Mouse (Mus musculus) ES-E14 (cell line): Measurements from ENCODE around the gene Minpp1.

Experiments
- CHD2 ChIP-seq: IDR thresholded peaks from 2 replicates; pipeline ENCODE4 v1.6.1; 2014; ENCODE audit warnings: mild to moderate bottlenecking, low read depth, low read length, inconsistent platforms
- MAFK ChIP-seq: IDR thresholded peaks from 2 replicates; pipeline ENCODE4 v1.6.1; 2014; ENCODE audit warnings: mild to moderate bottlenecking, low read depth, low read length, inconsistent platforms; ENCODE audit not compliant: insufficient read depth
- ZC3H11A ChIP-seq: IDR thresholded peaks from 2 replicates; pipeline ENCODE4 v1.6.1; 2012; ENCODE audit warnings: low read depth, mild to moderate bottlenecking, inconsistent platforms, low read length, borderline replicate concordance

DNA sequence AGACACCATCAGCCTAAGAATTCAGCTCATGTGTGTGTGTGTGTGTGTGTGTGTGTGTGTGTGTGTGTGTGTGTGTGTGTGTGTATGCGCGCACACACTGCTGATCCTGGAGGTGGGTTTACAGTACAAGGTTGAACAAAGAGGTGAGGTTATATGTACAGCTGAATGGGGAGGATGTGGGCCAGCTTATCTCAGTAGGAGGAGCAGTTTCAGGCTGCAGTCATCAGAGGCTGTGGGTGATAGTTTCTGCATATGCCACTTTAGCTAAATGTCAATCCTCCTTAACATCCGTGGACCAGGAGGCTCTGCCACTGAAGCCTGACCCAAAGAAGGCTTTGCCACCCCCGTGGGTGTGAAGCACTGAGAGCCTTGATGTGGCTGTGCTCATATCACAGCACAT, 20.3 kb upstream of the Minpp1 start:
- no peak for TF ChIP-seq MAFK
- no peak for TF ChIP-seq CHD2
- no peak for TF ChIP-seq ZC3H11A
